Mouse (Mus musculus) midbrain, embryonic 12.5 days (tissue): ENCODE data around the gene Efna3. TPM values are rescaled to one million over a fixed set of nuclear protein-coding genes. Genes with fewer than 3 reads are reported as not detected.

Source experiments
- ATAC-seq: fragments of 200-750 bp; cut with Nextera tagmentation; 2 replicates; pipeline ENCODE4 v1.8.0; 2017; ENCODE audit warnings: low read depth, moderate TSS enrichment, moderate library complexity; ENCODE audit not compliant: low FRiP score
- H3K27ac ChIP-seq: fragments of 300-500 bp; sonication (generic); replicated peaks from 2 replicates; pipeline ENCODE4 v1.5.1; 2016; ENCODE audit warnings: mild to moderate bottlenecking
- H3K27me3 ChIP-seq: fragments of 300-500 bp; sonication (generic); 2 replicates; pipeline ENCODE4 v1.6.1; 2016; ENCODE audit warnings: mild to moderate bottlenecking
- H3K36me3 ChIP-seq: fragments of 300-500 bp; sonication (generic); 2 replicates; pipeline ENCODE4 v1.6.1; 2016
- H3K4me1 ChIP-seq: fragments of 300-500 bp; sonication (generic); 2 replicates; pipeline ENCODE4 v1.6.1; 2016
- H3K4me2 ChIP-seq: fragments of 300-500 bp; sonication (generic); replicated peaks from 2 replicates; pipeline ENCODE4 v1.6.1; 2016; ENCODE audit warnings: mild to moderate bottlenecking, moderate library complexity
- H3K4me3 ChIP-seq: fragments of 300-500 bp; sonication (generic); 2 replicates; pipeline ENCODE4 v1.5.1; 2016; ENCODE audit warnings: mild to moderate bottlenecking
- H3K9ac ChIP-seq: fragments of 300-500 bp; sonication (generic); replicated peaks from 2 replicates; pipeline ENCODE4 v1.6.1; 2016; ENCODE audit warnings: mild to moderate bottlenecking, moderate library complexity
- H3K9me3 ChIP-seq: fragments of 300-500 bp; sonication (generic); 2 replicates; pipeline ENCODE4 v1.6.1; 2016; ENCODE audit warnings: mild to moderate bottlenecking
- WGBS: fragments of 180-500 bp; shearing (Covaris S2); methylation state at CpG from one replicate; pipeline ENCODE4 v1.1.7; 2016; 5-methylcytosine and 5-hydroxymethylcytosine counted together
- polyA plus RNA-seq: library from polyadenylated mRNA; unstranded; fragments of >200 nt; fragmentation: Nextera tagmentation; extraction: Ambion mirVana; gene quantifications from 2 replicates; pipeline ENCODE4 v1.2.1, GENCODE M21; 2016

The Efna3 gene
- 10.7 and 11.1 TPM in 2 replicates for polyA plus RNA-seq

- no peaks in the 10 kb centered on the region for H3K9me3 ChIP-seq
- under 1% methylated on average over 43 of the region's 53 CpGs for WGBS
- H3K27ac ChIP-seq, result peak within 1 kb of the TSS; percentile 72
- peak within 1 kb of the TSS; percentile 58 for H3K9ac ChIP-seq
- peak; percentile 20; the same call in 1 of the 2 replicates for ATAC-seq
- peak within 1 kb of the TSS; percentile 69 for H3K4me3 ChIP-seq
- H3K4me1 ChIP-seq, result peaks cover 45% of the 10 kb centered on the region
- H3K4me2 ChIP-seq, result peak within 1 kb of the TSS; percentile 93
- peaks cover 79% of the 10 kb centered on the region for H3K27me3 ChIP-seq
- no peaks in the 10 kb centered on the region for H3K36me3 ChIP-seq
Measured at GRCm38 (mm10) chr3:89322514-89323165, at the start of gene Efna3. Gene Efna3, minus strand, starts transcription at chr3:89322965.

GRCm38 (mm10) chr3:89367338-89367737 is 44.6 kb upstream of the Efna3 start:
- Histone ChIP-seq H3K4me2 (no peak overlapping the region), H3K4me3 (no peak overlapping the region), H3K36me3 (no peaks in the 10 kb centered on the region), H3K27me3 (peaks cover 26% of the 10 kb centered on the region; the same call in 1 of the 2 replicates), H3K4me1 (no peaks in the 10 kb centered on the region), H3K27ac (no peak overlapping the region), H3K9me3 (no peaks in the 10 kb centered on the region), H3K9ac (no peak overlapping the region)
- no peak for ATAC-seq
- 75% methylated on average over 11 of the region's 11 CpGs for WGBS

GRCm38 (mm10) chr3:89365486-89366414 is 43.0 kb upstream of the Efna3 start:
- Histone ChIP-seq H3K4me2 (no peak overlapping the region), H3K36me3 (no peaks in the 10 kb centered on the region), H3K4me1 (no peaks in the 10 kb centered on the region), H3K9me3 (no peaks in the 10 kb centered on the region), H3K27me3 (peaks cover 25% of the 10 kb centered on the region; the same call in 1 of the 2 replicates), H3K27ac (no peak overlapping the region), H3K9ac (no peak overlapping the region), H3K4me3 (no peak overlapping the region)
- WGBS, result 73% methylated on average over 20 of the region's 20 CpGs
- no peak for ATAC-seq

- Histone ChIP-seq H3K27me3 (0 out of 2 replicates have a peak, but pooled peaks cover 20% of the 10 kb centered on the region), H3K4me1 (no peaks in the 10 kb centered on the region), H3K36me3 (no peaks in the 10 kb centered on the region), H3K27ac (no peak within 1 kb of the TSS), H3K9me3 (no peaks in the 10 kb centered on the region), H3K4me2 (no peak within 1 kb of the TSS), H3K9ac (no peak within 1 kb of the TSS), H3K4me3 (no peak within 1 kb of the TSS)
- 80% methylated on average over 11 of the region's 11 CpGs for WGBS
- ATAC-seq, result no peak
Measured at GRCm38 (mm10) chr3:89365153-89365485, 42.4 kb upstream of the Efna3 start, which contains the start of gene Dcst1. Gene Dcst1, minus strand, starts transcription at chr3:89365253.

- Histone ChIP-seq H3K4me2 (no peak overlapping the region), H3K9me3 (no peaks in the 10 kb centered on the region), H3K27me3 (0 out of 2 replicates have a peak, but pooled peaks cover 20% of the 10 kb centered on the region), H3K36me3 (no peaks in the 10 kb centered on the region), H3K27ac (no peak overlapping the region), H3K4me1 (no peaks in the 10 kb centered on the region), H3K4me3 (no peak overlapping the region), H3K9ac (no peak overlapping the region)
- ATAC-seq, result no peak
- WGBS, result 54% methylated on average over 8 of the region's 8 CpGs
Measured at GRCm38 (mm10) chr3:89364631-89365030, 41.9 kb upstream of the Efna3 start.

- no peak for ATAC-seq
- Histone ChIP-seq H3K4me1 (no peaks in the 10 kb centered on the region), H3K27me3 (peaks cover 22% of the 10 kb centered on the region; the same call in 1 of the 2 replicates), H3K9ac (no peak within 1 kb of the TSS), H3K36me3 (no peaks in the 10 kb centered on the region), H3K4me2 (no peak within 1 kb of the TSS), H3K9me3 (no peaks in the 10 kb centered on the region), H3K27ac (no peak within 1 kb of the TSS), H3K4me3 (no peak within 1 kb of the TSS)
- WGBS, result 86% methylated on average over 7 of the region's 7 CpGs
Measured at GRCm38 (mm10) chr3:89361675-89362074, 38.9 kb upstream of the Efna3 start, which contains the start of gene Dcst2. Gene Dcst2, plus strand, starts transcription at chr3:89361975.

- Histone ChIP-seq H3K4me3 (no peak overlapping the region), H3K27me3 (peaks cover 23% of the 10 kb centered on the region), H3K4me1 (no peaks in the 10 kb centered on the region), H3K9ac (no peak overlapping the region), H3K4me2 (no peak overlapping the region), H3K36me3 (no peaks in the 10 kb centered on the region), H3K9me3 (no peaks in the 10 kb centered on the region), H3K27ac (no peak overlapping the region)
- WGBS, result 81% methylated on average over 3 of the region's 3 CpGs
- no peak for ATAC-seq
Measured at GRCm38 (mm10) chr3:89360237-89360636, 37.5 kb upstream of the Efna3 start.

GRCm38 (mm10) chr3:89359630-89360029 is 36.9 kb upstream of the Efna3 start:
- no peaks in the 10 kb centered on the region for H3K36me3 ChIP-seq
- 74% methylated on average over 6 of the region's 6 CpGs for WGBS
- no peak overlapping the region for H3K4me2 ChIP-seq

GRCm38 (mm10) chr3:89356029-89356428 is 33.3 kb upstream of the Efna3 start:
- Histone ChIP-seq H3K36me3 (no peaks in the 10 kb centered on the region), H3K4me3 (no peak overlapping the region), H3K4me2 (no peak overlapping the region), H3K27ac (no peak overlapping the region), H3K4me1 (no peaks in the 10 kb centered on the region), H3K9me3 (no peaks in the 10 kb centered on the region), H3K27me3 (peaks cover 47% of the 10 kb centered on the region), H3K9ac (no peak overlapping the region)
- WGBS, result 73% methylated on average over 9 of the region's 9 CpGs
- ATAC-seq, result no peak

More at GRCm38 (mm10) chr3:89359630-89360029, 36.9 kb upstream of the Efna3 start:
- Histone ChIP-seq H3K27ac (no peak overlapping the region), H3K9me3 (no peaks in the 10 kb centered on the region), H3K4me3 (no peak overlapping the region), H3K4me1 (no peaks in the 10 kb centered on the region), H3K9ac (no peak overlapping the region), H3K27me3 (peaks cover 18% of the 10 kb centered on the region)
- no peak for ATAC-seq

GRCm38 (mm10) chr3:89355512-89355902 is 32.7 kb upstream of the Efna3 start:
- H3K9me3 ChIP-seq, result no peaks in the 10 kb centered on the region
- 86% methylated on average over 6 of the region's 6 CpGs for WGBS

GRCm38 (mm10) chr3:89354816-89355511 is 32.2 kb upstream of the Efna3 start:
- H3K4me3 ChIP-seq, result no peak overlapping the region
- H3K27me3 ChIP-seq, result peaks cover 56% of the 10 kb centered on the region

More at GRCm38 (mm10) chr3:89355512-89355902, 32.7 kb upstream of the Efna3 start:
- Histone ChIP-seq H3K4me2 (no peak overlapping the region), H3K9ac (no peak overlapping the region), H3K27me3 (peaks cover 52% of the 10 kb centered on the region), H3K4me3 (no peak overlapping the region), H3K27ac (no peak overlapping the region), H3K4me1 (peaks cover 2% of the 10 kb centered on the region; the same call in 1 of the 2 replicates), H3K36me3 (no peaks in the 10 kb centered on the region)
- no peak for ATAC-seq

More at GRCm38 (mm10) chr3:89354816-89355511, 32.2 kb upstream of the Efna3 start:
- no peaks in the 10 kb centered on the region for H3K36me3 ChIP-seq
- peaks cover 6% of the 10 kb centered on the region; the same call in 1 of the 2 replicates for H3K4me1 ChIP-seq
- H3K9me3 ChIP-seq, result no peaks in the 10 kb centered on the region
- ATAC-seq, result 0 out of 2 replicates have a peak, but pooled peaks have one; percentile 13
- H3K9ac ChIP-seq, result no peak overlapping the region
- WGBS, result 21% methylated on average over 5 of the region's 5 CpGs
- no peak overlapping the region for H3K4me2 ChIP-seq
- H3K27ac ChIP-seq, result no peak overlapping the region
